Mouse (Mus musculus): ENCODE measurements at regions not wholly inside any gene's neighbourhood (a gene's known extent, or its start where the extent isn't known, plus 50 kb on each side); places are given as distances from the start of the nearest gene placed in this dataset.

DNA sequence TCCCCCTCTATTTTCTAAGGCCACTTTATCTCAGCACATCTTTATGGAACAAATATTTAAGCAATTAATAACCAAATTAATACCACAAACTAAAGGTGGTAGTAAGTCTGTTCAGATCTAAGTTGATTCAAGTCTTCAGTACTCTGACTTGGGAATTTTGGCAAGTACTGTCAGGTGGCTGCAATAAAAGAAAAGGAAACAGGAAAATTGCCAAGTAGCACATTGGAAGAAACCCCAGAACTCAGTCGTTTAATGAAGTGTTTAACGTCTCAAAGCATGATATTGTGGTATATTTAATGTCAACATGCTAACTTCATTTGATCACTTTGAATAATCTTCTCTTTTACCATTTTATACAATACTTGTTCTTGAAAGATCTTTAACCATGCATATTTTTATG lies 142.2 kb downstream of the Gm11146 start:
- no peak for DNase-seq (ENCODE audit: low spot score in 2 of 2)

DNA sequence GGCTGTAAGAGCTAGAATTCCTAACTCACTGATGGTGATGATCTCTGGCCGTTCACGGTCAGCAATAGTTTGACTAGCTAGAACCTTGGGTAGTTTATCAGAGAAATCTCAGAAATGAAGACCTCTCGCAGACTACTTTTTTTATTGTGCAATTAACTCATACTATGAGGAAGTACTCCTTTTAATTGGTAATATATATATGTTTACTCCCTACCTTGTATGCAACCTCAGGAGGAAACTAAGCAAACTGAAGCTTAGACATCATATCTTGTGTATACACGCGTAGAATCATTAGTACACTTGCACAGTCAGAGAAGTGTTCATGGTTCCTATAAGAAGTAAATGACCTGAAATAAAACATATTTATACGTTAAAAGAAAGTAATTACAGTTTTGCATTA lies 157.2 kb downstream of the Gm11146 start:
- no peak for DNase-seq (ENCODE audit: low spot score in 2 of 2)

- no peak for DNase-seq (ENCODE audit: low spot score in 2 of 2)
Observed at GRCm38 (mm10) chr16:77444006-77444405, 157.9 kb downstream of the Gm11146 start.

DNA sequence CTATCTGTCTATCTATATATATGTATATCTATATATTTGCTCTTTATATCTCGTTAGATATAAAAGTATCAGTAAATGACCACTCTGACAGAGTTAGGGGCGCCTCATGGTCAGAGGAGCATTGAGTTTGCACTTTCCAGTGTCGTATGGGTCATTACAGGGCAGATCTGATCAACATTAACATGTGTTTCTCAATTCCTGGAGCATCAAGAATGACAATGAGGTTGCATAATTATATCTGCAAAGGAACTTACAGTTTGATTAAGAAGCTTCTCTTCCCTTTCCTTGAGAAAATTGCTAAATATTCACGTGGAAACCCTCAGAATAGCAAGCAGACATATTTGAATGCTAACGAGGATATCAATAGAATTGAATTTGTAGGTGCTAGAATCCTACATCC lies 158.6 kb downstream of the Gm11146 start:
- no peak for DNase-seq (ENCODE audit: low spot score in 2 of 2)

- DNase-seq (ENCODE audit: low spot score in 2 of 2) = no peak
Observed at GRCm38 (mm10) chr16:77442866-77443265, 159.0 kb downstream of the Gm11146 start.

DNA sequence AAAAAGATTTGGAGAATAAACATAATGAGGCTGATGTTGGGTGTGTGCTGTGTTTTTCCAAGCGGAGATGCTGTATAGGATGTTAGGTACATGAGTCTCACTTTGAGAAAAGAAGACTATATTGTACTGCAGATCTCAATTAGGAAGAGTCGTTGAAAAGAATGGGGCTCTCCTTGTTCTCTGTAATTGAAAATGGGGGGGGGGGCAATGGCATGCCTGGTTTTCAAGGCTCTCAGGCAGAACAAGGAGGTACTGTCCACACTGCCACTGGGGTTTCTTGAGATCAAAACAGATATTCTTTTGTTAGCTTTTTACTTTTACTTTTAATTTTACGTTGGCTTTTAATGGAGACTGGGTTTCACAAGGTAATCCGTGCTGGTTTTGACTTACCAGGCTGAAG lies 170.5 kb downstream of the Gm11146 start:
- DNase-seq (ENCODE audit: low spot score in 2 of 2) = no peak

- peak in 1 of 2 experiments; percentile 48 for DNase-seq (ENCODE audit: low spot score in 2 of 2)
Observed at GRCm38 (mm10) chr16:77422385-77423363, 179.2 kb downstream of the Gm11146 start.

- DNase-seq (ENCODE audit: low spot score in 2 of 2) = peak; percentile 63 to 74
Observed at GRCm38 (mm10) chr16:77421591-77422024, 180.3 kb downstream of the Gm11146 start.

DNA sequence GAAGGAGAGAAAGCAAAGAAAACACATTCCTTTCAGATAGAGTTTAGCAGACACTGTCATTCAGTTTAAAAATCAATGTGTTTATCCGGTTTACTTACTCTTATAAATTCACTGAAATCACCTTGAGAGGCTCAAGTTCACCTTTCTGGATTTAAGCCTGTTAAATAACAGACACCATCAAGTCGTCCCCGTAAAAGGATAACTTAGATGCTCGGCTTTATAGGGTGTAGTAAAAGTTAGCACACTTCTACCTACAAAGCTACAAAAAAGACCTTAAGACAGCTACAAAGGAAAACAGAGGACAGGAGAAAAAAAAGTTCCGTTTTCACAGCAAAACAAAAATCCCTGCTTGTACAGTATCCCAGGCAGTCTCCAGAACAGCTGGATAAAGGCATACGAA lies 180.9 kb downstream of the Gm11146 start:
- DNase-seq (ENCODE audit: low spot score in 2 of 2) = no peak

GRCm38 (mm10) chr16:77420136-77420860 lies 181.6 kb downstream of the Gm11146 start:
- DNase-seq (ENCODE audit: low spot score in 2 of 2) = no peak

DNA sequence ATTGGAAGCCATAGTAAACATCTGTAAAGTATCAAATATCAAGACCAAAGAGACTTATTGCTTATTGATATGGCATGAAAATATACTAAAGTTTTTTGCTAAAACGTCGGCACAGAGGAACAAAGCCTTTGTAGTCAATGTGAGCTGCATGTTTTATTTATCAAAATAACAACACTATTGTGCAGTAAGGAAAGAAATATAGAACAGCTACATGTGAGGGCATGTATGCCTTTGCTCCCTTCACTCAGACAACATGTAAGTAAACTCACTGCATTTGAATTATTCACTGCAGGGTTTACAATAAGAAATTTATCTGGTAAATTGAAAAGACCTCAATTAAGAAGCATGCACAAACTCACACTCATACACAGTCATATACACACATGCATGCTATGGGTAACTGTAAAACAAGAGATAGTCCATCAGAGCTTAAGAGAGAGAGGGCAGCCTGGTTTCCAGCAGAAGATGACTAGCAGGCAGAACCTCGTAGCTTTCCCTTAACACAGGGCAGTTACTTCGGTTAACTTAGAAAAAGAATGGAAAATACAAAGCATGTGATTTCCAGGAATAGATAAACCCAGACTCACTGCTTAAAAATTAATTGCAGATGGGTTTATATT lies 182.7 kb downstream of the Gm11146 start:
- DNase-seq (ENCODE audit: low spot score in 2 of 2) = no peak

DNA sequence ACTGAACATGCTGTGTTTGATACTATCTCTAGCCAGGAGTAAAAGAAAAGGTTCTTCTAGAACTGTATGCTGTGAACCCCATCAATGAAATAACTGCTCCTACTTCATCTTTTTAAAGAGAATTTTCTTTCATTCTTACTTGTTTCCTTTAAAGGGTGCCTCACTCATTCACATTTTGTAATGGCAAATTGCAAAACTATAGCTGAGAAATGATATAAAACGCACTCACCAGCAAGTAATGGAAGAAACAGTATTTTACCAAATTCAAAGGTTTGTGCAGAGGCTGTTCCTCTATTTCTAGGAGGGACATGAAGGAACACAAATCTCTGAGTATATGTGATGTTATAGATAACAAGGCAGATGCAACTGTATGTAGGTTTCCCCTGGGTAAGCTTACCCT lies 183.4 kb downstream of the Gm11146 start:
- no peak for DNase-seq (ENCODE audit: low spot score in 2 of 2)

DNA sequence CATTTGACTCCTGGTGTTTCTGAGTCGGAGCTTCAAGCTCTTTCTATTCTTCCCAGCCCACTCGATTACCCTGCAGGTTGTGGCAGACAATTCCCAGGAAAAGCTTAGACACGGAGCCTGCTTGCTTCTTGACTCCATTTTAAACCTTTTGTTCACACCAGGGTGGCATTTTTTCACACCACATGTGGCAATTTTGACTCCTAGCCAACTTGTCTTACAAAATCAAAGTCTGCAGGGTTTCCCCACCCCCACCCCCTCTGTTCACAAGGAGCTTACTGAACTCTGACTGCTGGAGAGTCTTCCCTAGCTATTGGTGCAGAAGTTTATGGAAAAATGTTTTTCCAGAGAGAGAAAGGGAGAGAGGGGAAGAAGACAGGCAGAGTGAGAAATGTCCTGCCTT lies 184.1 kb downstream of the Gm11146 start:
- peak; percentile 45 to 67 for DNase-seq (ENCODE audit: low spot score in 2 of 2)

- no peak for DNase-seq (ENCODE audit: low spot score in 2 of 2)
Observed at GRCm38 (mm10) chr16:77414562-77414961, 187.3 kb downstream of the Gm11146 start.

DNA sequence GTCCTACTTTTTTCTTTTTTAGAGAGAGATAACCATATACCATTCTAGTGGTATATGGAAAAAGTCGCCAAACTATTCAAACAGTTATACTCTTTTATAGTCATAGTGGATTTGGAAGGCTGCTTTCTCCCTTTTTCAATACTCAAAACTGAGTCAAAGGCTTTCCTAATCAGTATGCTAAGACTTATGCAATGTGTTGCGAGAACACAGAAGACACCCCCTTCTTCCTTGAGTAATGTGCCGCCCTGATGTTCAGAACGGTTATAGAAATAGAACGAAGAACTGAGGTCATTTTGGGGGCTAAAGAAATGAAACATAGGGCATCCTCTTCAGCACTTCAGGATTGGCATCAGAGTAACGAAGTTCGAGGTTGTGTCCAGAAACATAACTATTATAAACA lies 192.7 kb downstream of the Gm11146 start:
- no peak for DNase-seq (ENCODE audit: low spot score in 2 of 2)

DNA sequence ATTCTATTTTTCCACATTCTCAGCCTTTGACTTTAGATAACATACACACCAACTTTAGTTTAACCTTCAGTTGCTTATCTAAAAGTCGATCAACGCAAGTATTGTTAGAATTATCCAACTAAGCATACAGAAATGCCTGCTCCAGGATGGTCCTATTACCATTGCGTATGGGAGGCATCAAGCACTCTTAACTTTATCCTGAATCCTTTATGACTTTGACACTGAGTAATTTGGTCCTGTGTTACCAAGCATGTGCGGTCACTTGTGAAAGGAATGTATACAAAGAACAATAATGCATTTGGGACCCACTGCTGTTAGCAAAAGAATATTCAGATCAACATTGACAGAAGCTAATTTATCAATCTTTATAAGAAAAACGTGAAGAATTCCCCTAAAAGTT lies 194.9 kb downstream of the Gm11146 start:
- no peak for DNase-seq (ENCODE audit: low spot score in 2 of 2)

DNA sequence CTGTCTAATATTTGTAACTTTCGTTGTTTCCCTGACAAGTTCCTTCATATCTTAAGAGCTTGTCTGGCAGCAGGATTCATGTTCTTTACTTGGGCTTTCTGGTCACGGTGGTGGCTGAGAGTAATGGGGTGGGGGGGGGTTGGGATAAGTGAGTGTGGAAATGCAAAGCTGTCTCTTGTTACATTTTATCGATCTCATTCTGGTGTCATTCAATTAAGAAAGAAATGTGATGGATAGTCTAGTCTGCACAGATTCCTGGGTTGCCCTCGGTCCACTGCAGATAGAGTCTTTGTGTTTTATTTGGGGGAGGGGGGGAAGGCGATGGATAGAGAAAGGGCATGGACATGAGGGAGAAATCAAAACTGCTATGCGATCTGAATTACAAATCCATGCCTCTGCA lies 196.0 kb downstream of the Gm11146 start:
- DNase-seq (ENCODE audit: low spot score in 2 of 2) = no peak

- DNase-seq (ENCODE audit: low spot score in 2 of 2) = no peak
Observed at GRCm38 (mm10) chr16:77405181-77405818, 196.6 kb downstream of the Gm11146 start.

DNA sequence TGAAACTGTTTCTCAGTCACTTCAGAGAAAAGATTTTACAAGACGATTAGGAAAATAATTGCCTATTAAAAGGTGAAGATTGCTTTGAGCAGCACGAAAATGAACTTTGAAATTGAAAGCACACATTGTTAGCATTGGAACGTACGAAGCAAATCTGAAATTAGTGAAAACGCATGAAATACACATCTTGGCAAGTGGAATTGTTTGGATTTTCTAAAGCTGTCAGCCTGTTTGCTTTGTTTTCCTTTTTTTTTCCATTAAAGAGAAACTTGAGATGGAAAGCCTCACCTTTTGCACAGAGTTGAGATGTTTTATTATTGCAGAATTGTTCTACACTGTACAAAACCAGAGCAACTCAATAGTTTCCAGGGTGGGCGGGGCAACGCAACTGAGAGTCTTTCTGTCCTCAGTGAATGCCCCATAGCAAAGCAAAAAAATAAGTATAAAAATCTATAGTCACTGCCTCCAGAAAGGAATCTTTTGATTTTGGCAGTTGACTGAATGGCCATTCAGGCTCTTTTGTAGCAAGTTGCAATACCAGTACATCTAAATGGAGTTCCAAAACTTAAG lies 199.1 kb downstream of the Gm11146 start:
- DNase-seq (ENCODE audit: low spot score in 2 of 2) = no peak

DNA sequence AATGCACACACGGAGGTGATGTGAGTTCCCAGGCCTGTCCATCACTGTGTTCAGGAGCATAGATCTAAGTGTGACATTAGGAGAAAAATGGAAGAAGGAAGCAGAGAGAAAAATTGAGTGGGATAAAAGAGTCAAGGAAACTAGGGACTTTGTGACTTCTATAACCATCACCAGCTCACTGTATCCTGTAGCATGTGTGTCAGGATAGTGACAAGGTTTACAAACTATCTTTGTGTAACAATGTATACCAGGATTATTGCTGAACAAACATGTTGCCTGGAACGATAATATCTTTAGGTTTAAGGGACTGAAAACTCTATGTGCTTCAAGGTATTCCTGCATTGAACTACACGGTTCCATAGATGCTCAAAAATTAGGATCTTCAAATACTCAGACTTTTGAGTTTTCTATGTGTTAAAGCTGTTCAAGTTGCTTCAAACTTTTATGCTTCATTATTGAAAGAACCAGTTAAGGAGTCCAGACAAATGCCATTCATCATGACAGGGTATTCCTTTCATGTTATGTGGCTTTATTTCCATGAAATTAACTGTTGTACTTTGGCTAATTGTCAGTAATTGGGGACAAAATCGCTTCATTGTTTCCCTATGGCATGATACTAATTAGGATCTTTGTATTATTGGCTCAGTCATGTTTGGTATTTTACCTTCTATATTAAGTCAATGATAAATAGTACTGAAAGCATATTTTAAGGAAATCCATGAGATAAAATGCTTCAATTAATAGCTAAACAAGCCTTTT lies 200.5 kb downstream of the Gm11146 start:
- DNase-seq (ENCODE audit: low spot score in 2 of 2) = no peak

Measured in right cerebral cortex, postnatal 10 days (tissue).